Mouse (Mus musculus): ENCODE measurements around the gene Mrpl23.

Mrpl23 gene

DNA sequence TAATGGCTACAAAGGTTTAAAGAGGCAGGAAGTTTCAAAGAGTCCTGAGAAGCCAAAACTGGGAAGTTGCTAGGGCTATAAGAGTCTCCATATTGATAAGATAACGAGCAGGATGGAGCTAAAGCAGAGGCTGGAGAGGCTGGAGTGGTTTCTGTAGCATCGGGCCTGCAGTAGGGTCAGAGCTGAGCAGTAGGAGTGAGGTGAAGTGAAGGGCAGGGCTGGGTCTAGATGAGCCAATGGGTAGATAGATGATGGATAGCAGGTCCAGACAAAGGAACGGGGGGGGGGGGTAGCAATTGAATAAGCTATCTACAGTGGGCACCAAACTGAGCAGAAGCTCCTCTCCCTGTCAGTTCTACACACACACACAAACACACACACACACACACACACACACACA, 15.0 kb upstream of the Mrpl23 start:
- no peak for ATAC-seq (ENCODE audit: insufficient number of reproducible peaks, low FRiP score, low TSS enrichment)

DNA sequence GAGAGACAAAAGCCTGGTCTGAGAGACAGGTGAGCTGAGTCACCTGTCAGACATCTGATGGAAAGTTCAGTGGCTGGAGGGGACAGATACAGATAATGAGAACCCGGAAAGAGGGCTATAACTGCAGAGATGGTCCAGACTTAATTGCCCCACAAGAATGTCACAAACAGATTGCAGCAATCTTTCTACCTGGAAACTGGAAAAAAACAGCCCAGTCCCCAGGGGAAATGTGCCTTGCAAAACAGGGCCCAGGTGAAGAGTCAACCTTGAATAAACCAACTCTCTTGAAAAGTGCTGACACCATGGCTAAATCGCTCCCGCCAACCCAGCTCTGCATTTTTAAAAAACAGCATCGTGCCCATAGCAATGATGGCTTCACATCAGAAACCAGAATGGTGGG, 12.2 kb upstream of the Mrpl23 start:
- no peak for ATAC-seq (ENCODE audit: insufficient number of reproducible peaks, low FRiP score, low TSS enrichment)

DNA sequence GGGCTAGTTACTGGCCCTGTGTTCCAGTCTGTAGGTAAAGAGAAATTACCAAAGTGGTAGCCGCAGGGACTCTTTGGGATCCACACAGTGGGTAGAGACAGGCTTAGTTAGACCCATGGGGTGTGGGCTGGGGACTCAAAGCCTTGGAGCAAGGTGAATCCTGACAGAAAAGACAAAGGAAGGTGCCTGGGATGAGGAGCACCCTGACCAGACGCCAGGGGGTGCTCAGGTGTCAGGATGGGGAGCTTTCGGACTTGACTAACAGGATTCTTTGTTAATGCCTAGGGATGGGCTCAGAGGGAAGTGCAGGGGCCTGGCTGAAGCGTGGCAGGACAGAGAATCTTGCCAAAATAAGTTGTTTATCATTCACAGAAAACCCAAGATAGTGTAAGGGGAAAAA, 10.1 kb upstream of the Mrpl23 start:
- ATAC-seq (ENCODE audit: insufficient number of reproducible peaks, low FRiP score, low TSS enrichment) = no peak

DNA sequence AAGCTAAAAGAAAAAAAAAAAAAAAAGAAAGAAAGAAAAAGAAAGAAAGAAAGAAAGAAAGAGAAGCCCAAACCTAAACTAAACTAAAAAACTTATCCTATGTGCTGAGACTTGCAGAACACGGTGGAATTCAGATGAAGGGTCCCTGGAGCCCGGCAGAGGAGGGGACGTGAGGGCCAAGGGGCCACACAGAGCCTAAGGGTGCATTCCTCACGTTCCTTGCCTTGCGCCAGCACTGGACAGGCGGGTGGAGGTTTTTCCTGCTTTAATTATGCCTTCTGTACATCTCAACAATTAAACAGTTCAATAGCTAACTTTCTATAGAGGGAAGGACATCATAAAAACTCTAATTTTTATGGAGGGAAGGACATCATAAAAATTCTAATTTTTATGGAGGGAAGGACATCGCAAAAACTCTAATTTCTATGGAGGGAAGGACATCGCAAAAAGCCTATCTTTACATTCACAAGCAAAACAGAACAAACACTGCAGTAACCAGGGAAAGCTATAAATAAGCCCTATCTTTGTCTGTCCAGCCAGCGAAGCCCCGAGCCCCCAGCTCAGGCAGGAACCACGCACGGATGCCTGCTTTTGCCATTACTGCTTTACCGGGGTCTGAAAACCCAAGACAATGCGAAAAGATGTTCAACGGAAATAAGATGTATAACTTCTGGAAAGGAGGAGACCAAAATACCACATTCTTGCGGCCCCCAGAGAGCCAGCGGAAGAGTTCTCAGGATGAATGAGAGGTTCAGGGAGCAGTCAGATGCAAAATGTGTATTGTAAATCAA, 9.1 kb upstream of the Mrpl23 start:
- no peak for ATAC-seq (ENCODE audit: insufficient number of reproducible peaks, low FRiP score, low TSS enrichment)

DNA sequence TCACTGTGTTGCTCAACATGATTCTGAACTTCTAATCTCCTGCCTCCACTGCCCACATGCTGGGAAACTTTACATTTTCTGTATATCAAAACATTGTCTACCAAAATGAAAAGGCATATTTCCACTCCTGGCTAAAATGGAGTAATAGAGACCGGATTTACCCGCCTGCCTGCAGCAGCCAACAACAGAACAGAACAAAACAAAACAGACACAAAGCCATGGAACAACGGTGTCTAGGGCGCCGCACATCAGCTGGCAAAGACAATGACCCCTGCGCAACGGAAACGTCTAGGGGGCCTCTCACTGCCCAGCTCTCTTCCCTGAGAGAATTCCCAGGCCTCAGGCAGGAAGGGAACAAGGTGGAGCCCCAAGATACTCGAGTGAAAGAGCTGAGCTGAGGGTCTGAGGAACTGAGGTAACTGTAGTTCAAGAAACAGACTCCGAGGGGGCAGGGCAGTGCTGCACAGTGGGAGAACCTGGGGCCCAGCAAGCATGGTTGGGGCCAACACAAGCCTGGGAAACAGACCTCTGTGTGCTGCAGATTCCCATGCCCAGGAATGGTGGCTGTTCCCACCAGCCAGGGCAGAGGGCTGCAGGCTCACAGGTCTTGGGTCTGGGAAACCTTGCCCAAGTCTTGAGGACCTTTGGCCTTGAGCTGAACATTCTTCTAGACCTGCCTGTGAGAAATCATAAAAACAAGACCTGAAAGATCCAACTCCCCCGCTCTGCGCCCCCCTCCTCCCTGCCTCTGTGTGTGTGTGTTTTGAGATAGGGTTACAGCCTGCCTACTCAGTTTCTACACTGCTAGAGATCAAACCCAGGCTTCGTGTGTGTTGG, 6.9 kb upstream of the Mrpl23 start:
- ATAC-seq (ENCODE audit: insufficient number of reproducible peaks, low FRiP score, low TSS enrichment) = no peak

DNA sequence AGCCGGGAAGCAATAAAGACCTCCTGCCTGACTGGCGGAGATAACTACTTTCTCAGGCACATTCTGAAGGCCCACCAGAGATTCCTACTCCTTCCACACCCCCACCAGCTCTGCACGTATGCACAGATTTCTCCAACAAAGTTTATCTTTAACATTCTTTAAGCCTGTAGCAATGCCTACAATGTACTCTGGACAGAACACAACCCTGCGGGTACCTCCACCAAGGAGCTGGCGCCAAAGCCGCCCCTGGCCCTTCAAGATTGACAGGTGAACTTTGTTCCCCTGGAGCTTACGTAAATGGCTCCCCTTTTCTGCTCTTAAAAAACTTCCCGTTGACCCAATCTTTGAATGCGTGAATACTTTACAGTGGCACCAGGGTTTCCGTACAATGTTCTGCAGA, 3.1 kb upstream of the Mrpl23 start:
- no peak for ATAC-seq (ENCODE audit: insufficient number of reproducible peaks, low FRiP score, low TSS enrichment)

DNA sequence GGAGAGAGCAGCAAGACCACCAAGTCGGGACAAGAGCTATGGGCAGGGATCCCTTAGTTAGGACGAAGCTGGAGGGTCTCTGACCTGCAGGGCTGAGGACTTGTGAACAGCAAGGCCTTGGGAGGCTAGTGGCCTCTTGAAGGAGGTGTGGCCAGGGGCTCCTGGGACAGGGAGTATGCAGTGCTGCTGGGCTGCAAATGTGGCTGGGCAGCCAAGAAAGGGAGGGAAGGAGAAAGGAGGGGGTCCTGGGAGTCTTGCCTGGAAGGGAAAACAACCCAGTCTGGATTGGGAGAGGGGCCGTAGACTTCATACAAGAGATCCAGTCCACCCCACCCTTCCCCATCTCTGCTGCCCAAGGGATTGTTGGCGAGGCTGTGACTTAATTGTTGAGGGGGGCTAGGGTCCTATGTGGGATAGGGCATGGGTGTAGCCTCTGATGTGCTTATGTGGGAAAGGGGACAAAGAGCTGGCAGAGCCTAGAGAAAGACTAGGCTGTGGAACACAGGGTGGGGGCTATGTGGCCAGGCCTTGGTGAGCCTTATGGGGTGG, 439 bp upstream of the Mrpl23 start:
- no peak for ATAC-seq (ENCODE audit: insufficient number of reproducible peaks, low FRiP score, low TSS enrichment)

DNA sequence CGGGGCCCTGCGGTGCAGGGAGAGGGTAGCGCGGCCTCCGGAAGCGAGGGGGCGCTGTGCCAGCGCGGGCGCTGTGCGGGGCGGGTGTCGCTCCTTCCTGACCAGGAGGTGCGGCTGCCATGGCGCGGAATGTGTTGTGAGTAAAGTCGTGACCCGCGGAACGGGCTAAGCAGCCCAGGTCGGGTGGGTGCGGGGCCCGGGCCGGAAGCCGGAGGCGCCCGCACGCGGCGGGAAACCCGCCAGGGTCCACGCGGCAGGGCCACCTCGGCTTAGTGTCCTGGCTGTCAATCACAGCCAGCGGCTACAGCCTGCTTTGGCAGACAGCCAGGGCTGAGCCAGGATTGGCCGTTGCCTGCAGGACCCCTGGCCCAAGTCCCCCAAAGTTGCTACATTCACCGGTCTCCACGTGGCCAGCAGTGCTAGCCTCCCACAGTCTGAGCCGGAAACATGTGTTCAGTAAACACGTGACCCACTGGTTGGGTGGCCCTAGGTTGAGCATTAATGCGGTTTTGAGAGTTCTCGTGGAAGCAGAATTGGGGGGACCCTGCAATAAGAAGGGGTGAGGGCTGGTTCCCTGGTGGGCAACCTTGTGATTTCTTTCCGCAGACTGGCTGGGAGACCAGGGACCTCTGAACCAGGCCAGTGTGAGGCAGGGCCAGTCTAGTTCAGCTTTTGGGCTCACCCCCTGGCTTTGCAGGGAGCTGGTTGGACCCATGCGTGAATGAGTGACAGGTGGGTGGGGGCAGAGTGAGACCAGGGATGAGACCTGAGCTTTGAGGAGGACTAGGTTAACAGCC, 771 bp downstream of the Mrpl23 start:
- peak; percentile 61; the same call in 1 of the 2 replicates for ATAC-seq (ENCODE audit: insufficient number of reproducible peaks, low FRiP score, low TSS enrichment)

DNA sequence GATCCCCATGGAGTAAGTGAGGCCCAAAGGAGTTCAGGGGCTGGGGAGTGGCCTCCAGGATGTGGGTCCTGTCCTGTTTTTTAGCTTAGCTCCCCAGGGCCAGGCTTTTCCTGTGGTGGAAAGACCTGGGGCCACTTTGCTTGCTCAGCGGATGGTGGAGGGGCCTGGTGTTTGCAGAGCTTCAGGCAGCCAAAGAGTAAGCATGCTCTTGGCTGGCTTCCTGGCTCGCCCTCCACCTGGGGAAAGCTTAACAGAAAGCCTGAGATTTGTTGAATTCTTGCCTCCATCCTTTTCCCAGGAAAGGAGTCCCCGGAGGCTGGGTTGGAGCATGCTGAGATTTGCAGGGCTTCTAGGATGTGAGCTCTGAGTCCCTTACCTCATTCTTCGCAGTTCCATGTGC, 2.6 kb downstream of the Mrpl23 start:
- no peak for ATAC-seq (ENCODE audit: insufficient number of reproducible peaks, low FRiP score, low TSS enrichment)

DNA sequence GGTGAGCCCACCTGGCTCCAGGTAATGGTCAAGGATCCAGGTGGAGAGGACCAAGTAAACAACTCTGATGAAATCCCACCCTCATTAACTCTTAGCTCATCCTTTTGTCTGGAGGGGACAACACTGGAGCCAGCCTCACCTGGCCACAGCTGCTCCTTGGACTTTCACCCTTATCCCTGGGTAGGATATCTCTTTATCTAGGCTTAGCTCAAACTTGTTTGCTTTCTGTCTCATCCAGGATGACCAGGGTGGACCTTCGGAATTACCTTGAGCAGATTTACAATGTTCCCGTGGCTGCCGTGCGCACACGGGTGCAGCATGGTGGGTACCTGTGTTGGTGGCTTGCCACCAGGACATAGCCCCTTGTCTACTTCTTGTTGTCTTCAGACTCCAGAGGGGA, 3.3 kb downstream of the Mrpl23 start:
- ATAC-seq (ENCODE audit: insufficient number of reproducible peaks, low FRiP score, low TSS enrichment) = no peak

DNA sequence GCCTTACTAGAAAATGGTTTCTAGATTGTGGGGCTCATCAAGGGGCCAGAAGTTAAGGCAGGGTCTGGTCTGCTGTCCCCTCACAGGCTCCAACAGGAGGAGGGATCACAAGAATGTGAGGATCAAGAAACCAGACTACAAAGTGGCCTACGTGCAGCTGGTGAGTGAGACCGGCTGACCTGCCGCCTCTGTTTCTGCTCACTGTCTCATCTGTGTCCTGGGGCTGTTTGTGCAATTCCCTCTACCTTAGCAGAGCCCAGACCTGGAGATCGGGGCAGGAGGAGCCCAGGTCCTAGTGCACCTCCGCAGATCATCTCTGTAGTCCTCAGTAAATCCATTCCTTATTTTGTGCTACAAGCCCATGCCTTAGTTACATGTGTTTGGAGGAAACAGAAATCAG, 4.7 kb downstream of the Mrpl23 start:
- no peak for ATAC-seq (ENCODE audit: insufficient number of reproducible peaks, low FRiP score, low TSS enrichment)

DNA sequence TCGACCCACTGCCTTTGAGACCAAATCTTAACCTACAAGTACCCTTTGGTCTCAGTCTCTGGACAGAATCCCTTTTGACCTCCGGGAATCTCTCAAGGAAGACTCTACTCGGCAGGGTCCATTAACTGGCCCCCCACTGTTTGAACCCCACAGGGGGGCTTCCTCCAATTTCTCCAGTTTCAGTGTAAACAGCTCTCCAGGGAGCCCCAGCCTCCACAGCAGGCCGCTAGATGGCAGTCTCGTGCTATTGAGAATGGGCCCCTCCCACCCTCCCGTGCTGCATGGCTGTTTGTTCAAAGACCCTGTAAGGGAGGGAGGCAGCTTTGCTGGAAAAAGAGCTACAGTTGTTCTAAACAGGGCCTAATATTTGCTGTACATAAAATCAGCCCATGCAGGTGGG, 5.4 kb downstream of the Mrpl23 start:
- no peak for ATAC-seq (ENCODE audit: insufficient number of reproducible peaks, low FRiP score, low TSS enrichment)

DNA sequence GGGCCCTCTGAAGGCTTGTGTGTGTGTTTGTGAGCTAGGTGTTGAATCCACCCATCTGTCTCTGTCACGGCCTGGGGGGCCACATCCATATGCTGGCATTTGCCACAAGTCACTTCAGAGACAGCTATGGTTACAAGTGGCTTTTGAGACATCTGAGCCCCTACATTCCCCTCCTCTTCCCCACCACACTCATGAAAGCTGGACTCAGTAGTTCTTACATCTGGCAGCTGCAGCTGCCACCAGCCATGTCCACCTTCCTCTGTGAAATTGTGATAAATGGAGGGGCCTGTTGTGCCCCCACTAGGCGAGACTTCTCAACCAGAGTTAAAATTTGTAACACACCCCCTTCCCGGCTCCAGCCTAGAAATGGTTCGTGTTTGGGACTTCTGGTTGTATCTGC, 5.8 kb downstream of the Mrpl23 start:
- ATAC-seq (ENCODE audit: insufficient number of reproducible peaks, low FRiP score, low TSS enrichment) = no peak

DNA sequence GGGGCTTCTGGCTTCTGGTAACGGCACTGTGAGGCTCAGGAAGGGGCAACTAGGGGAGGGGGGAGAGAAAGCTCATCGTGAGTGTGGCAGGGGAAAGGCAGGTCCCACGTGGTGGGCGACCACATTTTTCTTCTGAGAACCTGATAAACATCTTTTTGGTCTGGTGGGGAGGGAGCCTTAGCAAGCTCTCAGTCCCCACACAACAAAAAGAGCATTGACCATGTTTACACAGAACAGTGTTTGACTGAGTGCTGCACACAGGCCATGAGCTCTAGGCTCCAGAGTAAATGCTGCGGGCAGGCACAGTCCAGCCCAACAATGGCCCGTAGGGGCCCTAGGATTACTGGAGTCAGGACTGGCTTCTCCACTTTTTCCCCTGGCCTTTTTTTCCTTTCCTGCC, 6.3 kb downstream of the Mrpl23 start:
- no peak for ATAC-seq (ENCODE audit: insufficient number of reproducible peaks, low FRiP score, low TSS enrichment)

DNA sequence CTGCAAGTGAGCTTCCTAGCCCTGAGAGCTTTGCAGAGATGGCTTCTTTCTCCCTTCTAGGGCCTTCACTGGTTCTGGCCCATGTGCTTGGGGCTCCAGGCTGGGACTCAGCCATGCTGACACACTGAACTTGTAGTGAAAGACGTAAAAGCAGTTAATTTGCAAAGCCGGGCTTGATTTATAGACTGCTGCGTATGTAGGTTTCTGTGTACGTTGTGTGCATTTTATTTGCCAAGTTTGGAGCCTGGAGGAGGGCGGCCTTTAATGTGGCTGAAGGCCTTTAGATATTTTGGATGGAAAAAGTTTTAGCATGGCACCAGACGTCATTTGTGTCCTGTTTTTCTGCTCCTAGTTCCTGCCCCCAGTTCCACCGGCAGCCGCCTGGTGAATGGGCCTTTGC, 7.3 kb downstream of the Mrpl23 start:
- no peak for ATAC-seq (ENCODE audit: insufficient number of reproducible peaks, low FRiP score, low TSS enrichment)

DNA sequence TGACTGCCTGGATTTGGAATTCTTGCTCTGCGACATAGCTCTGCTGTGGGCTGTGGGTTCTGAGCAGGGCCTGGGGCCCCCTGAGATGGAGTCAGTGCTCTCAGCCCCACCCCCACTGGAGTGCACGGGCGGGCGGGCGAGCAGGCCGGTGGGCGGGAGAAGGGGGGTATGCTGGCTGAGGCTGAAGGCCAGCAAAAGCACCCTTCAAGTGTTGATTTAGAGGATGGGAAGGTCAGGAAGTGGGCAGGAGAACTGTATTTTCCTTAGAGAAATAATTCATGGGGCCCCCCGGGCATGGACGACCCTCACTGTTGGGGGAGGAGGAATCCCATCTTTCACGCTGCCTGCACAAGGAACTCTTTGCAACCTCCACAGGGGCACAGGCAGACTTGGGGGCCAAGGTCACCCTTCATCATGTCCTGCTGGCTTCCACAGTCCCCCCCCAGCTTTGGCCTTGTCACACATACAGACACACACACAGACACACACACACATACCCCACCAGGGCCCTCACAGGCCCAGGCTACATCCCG, 10.4 kb downstream of the Mrpl23 start:
- ATAC-seq (ENCODE audit: insufficient number of reproducible peaks, low FRiP score, low TSS enrichment) = no peak

DNA sequence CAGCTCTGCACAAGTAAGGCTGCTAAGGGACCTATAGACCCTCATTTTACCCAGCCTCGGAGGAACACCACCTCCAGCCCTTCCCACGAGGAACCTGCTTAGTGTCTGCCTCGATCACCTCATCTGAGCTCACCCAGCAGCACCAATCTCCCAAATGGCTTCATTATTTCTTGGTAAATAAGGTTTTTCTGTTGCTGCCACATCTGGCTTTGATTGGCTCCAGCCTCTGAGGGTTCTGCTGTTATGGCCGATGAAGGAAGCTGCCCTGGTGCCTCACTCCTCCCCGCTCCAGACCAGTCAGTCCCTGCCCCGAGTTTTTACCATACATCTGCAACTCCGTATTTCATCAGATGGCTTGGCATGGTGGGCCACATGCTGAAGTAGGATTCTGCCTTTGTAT, 13.5 kb downstream of the Mrpl23 start:
- no peak for ATAC-seq (ENCODE audit: insufficient number of reproducible peaks, low FRiP score, low TSS enrichment)

DNA sequence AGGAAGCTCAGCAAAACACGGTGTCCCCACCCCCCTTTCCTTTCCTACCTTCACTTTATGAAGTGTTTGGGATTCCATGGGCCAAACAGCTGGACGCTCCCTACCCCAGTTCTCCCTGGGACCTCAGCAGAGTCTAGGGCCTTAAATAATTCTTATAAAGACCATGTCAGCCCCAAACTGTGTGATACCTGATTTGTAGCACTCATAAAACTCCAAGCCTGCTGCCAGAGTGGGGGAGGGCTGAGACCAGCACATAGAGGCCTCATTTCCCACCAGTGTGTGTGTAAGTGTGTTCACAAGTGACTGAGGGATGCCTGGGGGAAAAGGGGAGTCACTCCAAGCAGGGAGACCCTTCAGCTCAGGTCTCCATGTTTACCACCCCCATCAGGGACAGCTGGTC, 15.4 kb downstream of the Mrpl23 start:
- no peak for ATAC-seq (ENCODE audit: insufficient number of reproducible peaks, low FRiP score, low TSS enrichment)

DNA sequence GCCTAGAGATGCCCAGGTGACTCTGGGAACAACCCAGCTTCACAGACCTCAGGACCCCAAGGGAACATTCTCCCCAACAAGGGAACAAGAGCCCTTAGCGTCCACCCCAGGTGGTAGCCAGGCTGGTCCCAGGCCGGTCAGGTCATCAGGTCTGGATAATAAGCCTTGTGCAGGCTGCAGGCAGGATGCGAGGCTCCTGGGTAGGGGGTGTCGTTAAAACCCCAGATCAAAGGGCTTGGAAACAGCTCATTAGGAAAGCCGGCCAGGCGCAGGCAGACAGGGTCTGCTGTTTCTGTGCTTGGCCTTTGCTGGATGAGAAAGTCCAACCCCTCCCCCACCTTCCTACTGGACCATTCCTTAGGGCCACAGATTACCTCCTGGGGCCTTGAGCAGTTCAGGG, 16.2 kb downstream of the Mrpl23 start:
- ATAC-seq (ENCODE audit: insufficient number of reproducible peaks, low FRiP score, low TSS enrichment) = no peak

DNA sequence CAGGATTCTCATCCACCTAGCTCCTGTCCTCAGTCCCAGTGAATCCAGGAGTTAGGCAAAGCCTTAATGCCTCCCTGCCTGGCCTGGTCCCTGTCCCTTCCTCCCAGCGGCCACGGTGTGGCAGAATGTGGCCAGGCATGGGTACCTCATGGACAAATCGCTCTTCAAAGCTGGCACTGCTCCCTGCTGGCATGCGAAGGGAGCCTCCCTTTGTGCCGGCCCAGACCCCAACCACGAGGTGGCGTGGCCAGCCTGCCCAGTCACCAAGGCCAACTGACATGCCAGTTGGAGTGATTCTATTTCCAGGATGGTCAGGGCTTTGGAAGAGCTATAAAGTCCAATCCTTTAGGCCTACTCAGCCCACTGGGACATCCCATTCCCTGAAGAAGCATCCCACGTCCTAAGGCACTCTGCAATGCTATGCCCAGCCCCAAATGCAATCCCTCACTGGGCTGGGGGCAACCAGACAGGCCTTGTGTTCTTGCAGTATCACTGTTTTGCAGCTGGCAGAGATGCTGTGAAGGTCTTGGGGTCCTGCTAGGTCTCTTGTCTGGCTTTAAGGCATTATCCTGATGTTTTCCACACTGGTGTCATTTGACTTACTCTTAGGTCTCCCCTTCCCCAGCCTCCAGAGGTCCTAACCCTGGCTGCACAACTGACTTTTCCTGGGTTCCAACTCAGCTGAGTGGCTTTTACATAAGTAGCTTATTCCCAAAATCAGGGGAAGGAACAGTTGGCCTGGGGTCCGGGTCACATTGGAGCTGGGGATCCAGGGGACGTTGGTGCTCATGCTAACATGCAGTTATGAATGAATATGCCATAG, 17.7 kb downstream of the Mrpl23 start:
- ATAC-seq (ENCODE audit: insufficient number of reproducible peaks, low FRiP score, low TSS enrichment) = peak; percentile 79; the same call in 1 of the 2 replicates

Data from cerebellum, adult (tissue).